Mouse (Mus musculus) lung, embryonic 15.5 days (tissue): ENCODE data around the gene Ndufs4. TPM values are rescaled to one million over a fixed set of nuclear protein-coding genes. Genes with fewer than 3 reads are reported as not detected.

ENCODE experiments used
- ATAC-seq: fragments of 200-750 bp; cut with Nextera tagmentation; 2 replicates; pipeline ENCODE4 v1.8.0; 2017; ENCODE audit warnings: moderate number of reproducible peaks, borderline replicate concordance; ENCODE audit not compliant: low FRiP score, low TSS enrichment; ENCODE audit errors: extremely low read depth
- H3K27ac ChIP-seq: fragments of 300-500 bp; sonication (generic); 2 replicates; pipeline ENCODE4 v1.5.1; 2015; ENCODE audit warnings: moderate library complexity, mild to moderate bottlenecking, inconsistent platforms
- H3K27me3 ChIP-seq: fragments of 300-500 bp; sonication (generic); 2 replicates; pipeline ENCODE4 v1.6.1; 2015; ENCODE audit warnings: inconsistent platforms
- H3K36me3 ChIP-seq: fragments of 300-500 bp; sonication (generic); 2 replicates; pipeline ENCODE4 v1.6.1; 2015; ENCODE audit warnings: inconsistent platforms
- H3K4me1 ChIP-seq: fragments of 300-500 bp; sonication (generic); 2 replicates; pipeline ENCODE4 v1.6.1; 2015; ENCODE audit warnings: inconsistent platforms
- H3K4me2 ChIP-seq: fragments of 300-500 bp; sonication (generic); 2 replicates; pipeline ENCODE4 v1.6.1; 2015; ENCODE audit warnings: inconsistent platforms, mild to moderate bottlenecking, moderate library complexity
- H3K4me3 ChIP-seq: fragments of 300-500 bp; sonication (generic); 2 replicates; pipeline ENCODE4 v1.5.1; 2015; ENCODE audit warnings: mild to moderate bottlenecking, inconsistent platforms
- H3K9ac ChIP-seq: fragments of 300-500 bp; sonication (generic); 2 replicates; pipeline ENCODE4 v1.6.1; 2015; ENCODE audit warnings: inconsistent platforms
- H3K9me3 ChIP-seq: fragments of 300-500 bp; sonication (generic); 2 replicates; pipeline ENCODE4 v1.6.1; 2016; ENCODE audit warnings: inconsistent platforms
- WGBS: fragments of 180-500 bp; shearing (Covaris S2); methylation state at CpG from one replicate; pipeline ENCODE4 v1.1.7; 2015; 5-methylcytosine and 5-hydroxymethylcytosine counted together
- polyA plus RNA-seq: library from polyadenylated mRNA; unstranded; fragments of >200 nt; fragmentation: Nextera tagmentation; extraction: Ambion mirVana; gene quantifications from 2 replicates; pipeline ENCODE4 v1.2.1, GENCODE M21; 2015

The Ndufs4 gene
- polyA plus RNA-seq, 1 experiment from 2014 or later = 252 TPM

GRCm38 (mm10) chr13:114394784-114395183, 6.7 kb upstream of the Ndufs4 start:
- Histone ChIP-seq H3K27me3 (no peaks in the 10 kb centered on the region), H3K36me3 (no peaks in the 10 kb centered on the region), H3K9me3 (no peaks in the 10 kb centered on the region), H3K27ac (no peak overlapping the region), H3K9ac (no peak overlapping the region), H3K4me3 (no peak overlapping the region), H3K4me2 (no peak overlapping the region), H3K4me1 (no peaks in the 10 kb centered on the region)
- no peak for ATAC-seq
- WGBS = 87% methylated on average over 2 of the region's 2 CpGs

GRCm38 (mm10) chr13:114392501-114392900, 4.4 kb upstream of the Ndufs4 start:
- H3K27me3 ChIP-seq = no peaks in the 10 kb centered on the region
- no peak overlapping the region for H3K4me2 ChIP-seq
- no peak for ATAC-seq
- H3K9me3 ChIP-seq = no peaks in the 10 kb centered on the region
- H3K27ac ChIP-seq = no peak overlapping the region
- H3K9ac ChIP-seq = no peak overlapping the region
- H3K4me3 ChIP-seq = no peak overlapping the region
- H3K4me1 ChIP-seq = 0 out of 2 replicates have a peak, but pooled peaks cover 4% of the 10 kb centered on the region
- H3K36me3 ChIP-seq = no peaks in the 10 kb centered on the region

DNA sequence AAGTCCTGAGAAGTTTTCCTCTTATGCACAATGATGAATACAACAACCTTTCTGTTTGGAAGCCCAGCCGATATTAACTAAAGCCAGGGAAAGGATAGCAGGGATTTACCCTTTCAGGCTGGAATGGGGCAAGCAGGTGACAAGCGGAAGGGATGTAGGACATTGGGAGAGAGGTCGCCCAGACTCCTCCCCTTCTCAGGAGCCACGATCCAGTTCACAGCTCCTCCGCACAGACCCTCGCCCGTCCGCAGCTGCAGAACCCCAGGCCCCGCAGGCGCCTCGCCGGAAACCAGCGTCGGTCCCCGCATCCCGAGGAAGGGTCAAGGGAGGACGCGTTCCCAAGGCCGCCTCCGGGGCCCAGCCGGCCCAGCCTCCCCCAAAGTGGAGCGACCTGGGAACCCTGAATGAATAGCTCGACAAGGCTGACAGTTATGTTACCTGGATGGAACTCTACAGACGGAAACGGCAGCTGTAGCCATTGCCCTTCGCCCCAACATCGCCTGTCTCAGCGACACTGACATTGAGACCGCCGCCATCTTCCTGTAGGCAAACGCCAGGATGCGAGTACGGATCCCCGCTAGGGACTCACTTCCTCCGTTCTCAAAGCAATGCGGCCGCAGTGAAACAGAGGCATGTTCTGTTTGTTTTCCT, 412 bp downstream of the Ndufs4 start:
- H3K4me3 ChIP-seq = peak overlapping the region; percentile 87
- peak overlapping the region; percentile 68 for H3K4me2 ChIP-seq
- peak; percentile 93; the same call in 1 of the 2 replicates for ATAC-seq
- no peaks in the 10 kb centered on the region for H3K9me3 ChIP-seq
- H3K27ac ChIP-seq = peak overlapping the region; percentile 32; the same call in 1 of the 2 replicates
- H3K27me3 ChIP-seq = no peaks in the 10 kb centered on the region
- peaks cover 10% of the 10 kb centered on the region for H3K4me1 ChIP-seq
- WGBS = 0% methylated on average over 37 of the region's 37 CpGs
- peak overlapping the region; percentile 75 for H3K9ac ChIP-seq
- no peaks in the 10 kb centered on the region; the same call in 1 of the 2 replicates for H3K36me3 ChIP-seq

GRCm38 (mm10) chr13:114387074-114387487, 977 bp downstream of the Ndufs4 start:
- Histone ChIP-seq H3K9me3 (no peaks in the 10 kb centered on the region), H3K9ac (peak overlapping the region; percentile 75), H3K27ac (0 out of 2 replicates have a peak overlapping the region, but pooled peaks have one; percentile 32), H3K4me3 (peak overlapping the region; percentile 87), H3K36me3 (peaks cover 3% of the 10 kb centered on the region; the same call in 1 of the 2 replicates), H3K27me3 (no peaks in the 10 kb centered on the region), H3K4me1 (peaks cover 10% of the 10 kb centered on the region), H3K4me2 (peak overlapping the region; percentile 68)
- WGBS = 5% methylated on average over 10 of the region's 10 CpGs
- peak; percentile 13; the same call in 1 of the 2 replicates for ATAC-seq

DNA sequence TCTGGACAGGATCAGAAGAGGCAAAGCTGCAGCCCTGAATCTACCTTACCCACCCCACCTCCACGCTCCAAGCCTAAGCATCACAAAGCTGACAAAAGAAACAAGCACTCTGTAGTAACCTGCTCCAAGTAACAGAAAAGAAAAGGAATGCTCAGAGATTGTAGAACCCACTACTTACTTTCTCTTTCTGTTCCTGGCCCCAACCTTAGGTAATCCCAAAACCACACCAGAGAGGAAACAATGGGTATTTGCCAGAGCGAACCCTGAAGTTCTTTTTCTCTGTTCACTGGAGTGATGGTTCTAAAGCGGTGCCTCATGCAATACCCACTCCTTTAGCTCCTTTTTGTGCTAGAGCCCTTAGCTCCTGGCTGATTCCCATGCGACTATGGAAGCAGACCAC, 11.5 kb downstream of the Ndufs4 start:
- H3K36me3 ChIP-seq = peaks cover 7% of the 10 kb centered on the region
- H3K9me3 ChIP-seq = no peaks in the 10 kb centered on the region
- H3K4me3 ChIP-seq = no peak overlapping the region
- no peak for ATAC-seq
- H3K27me3 ChIP-seq = no peaks in the 10 kb centered on the region
- H3K27ac ChIP-seq = no peak overlapping the region
- no peak overlapping the region for H3K9ac ChIP-seq
- no peaks in the 10 kb centered on the region for H3K4me1 ChIP-seq
- H3K4me2 ChIP-seq = no peak overlapping the region
- 87% methylated on average over 4 of the region's 4 CpGs for WGBS

DNA sequence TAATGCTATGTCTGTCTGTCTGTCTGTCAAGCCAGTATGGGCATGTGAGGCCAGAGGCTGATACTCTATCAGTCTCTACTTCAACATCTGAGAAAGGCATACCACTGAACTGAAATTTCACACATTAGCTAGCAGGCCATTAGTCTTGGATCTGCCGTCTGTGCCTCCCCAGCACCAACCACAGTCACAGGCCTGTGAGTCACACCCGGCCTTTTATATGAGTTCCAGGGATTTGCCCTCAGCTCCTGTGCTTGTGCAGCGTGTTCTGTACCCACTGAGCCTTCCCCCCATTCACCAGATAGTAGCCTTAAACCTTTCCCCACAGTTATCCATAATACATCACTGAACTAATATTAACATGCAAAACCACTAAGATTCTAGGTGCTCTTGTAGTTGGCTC, 26.0 kb downstream of the Ndufs4 start:
- H3K9me3 ChIP-seq = no peaks in the 10 kb centered on the region
- WGBS = 73% methylated on average over 3 of the region's 3 CpGs
- H3K27me3 ChIP-seq = no peaks in the 10 kb centered on the region
- H3K4me1 ChIP-seq = no peaks in the 10 kb centered on the region
- no peaks in the 10 kb centered on the region for H3K36me3 ChIP-seq
- H3K4me2 ChIP-seq = no peak overlapping the region
- no peak overlapping the region for H3K9ac ChIP-seq
- H3K4me3 ChIP-seq = no peak overlapping the region
- no peak for ATAC-seq
- H3K27ac ChIP-seq = no peak overlapping the region

GRCm38 (mm10) chr13:114351321-114351946, 36.6 kb downstream of the Ndufs4 start:
- H3K27ac ChIP-seq = no peak overlapping the region

DNA sequence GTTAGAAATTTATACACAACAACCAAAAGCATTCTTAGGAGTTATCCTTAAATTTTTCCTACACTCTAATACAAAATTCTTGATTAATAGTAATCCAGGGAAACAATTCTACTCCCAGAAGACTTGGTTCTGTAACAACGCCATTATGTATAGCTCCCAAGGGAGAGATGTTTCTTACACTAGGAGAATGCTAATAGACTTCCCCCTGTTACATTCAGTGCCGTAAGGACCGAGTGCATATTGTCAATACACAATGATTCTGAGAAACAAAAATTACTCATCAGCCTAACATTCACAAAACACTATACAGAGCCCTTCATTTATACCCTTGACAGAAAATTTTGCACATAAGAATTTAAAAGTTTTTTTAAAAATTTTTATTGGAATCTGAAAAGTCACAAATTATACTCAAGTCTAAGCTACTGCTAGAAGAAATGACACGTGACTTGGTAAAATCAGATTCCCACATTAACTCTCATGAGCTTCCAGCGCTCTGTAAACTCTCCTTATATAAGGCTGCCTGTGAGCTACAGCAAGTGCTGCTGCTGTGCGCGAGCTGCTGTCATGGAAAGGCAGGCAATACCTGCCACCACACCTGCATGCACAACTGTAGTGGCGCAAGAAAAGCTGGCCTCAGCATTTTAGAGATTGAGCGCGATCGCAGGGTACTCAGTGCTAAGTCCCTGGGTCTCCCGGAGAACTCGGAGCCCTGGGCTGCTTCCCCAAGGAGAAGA, 42.9 kb downstream of the Ndufs4 start:
- Histone ChIP-seq H3K9me3 (no peaks in the 10 kb centered on the region), H3K9ac (no peak overlapping the region), H3K27me3 (no peaks in the 10 kb centered on the region), H3K4me1 (no peaks in the 10 kb centered on the region), H3K4me2 (no peak overlapping the region), H3K4me3 (no peak overlapping the region), H3K36me3 (no peaks in the 10 kb centered on the region), H3K27ac (no peak overlapping the region)
- ATAC-seq = no peak
- 85% methylated on average over 13 of the region's 13 CpGs for WGBS

More at GRCm38 (mm10) chr13:114351321-114351946, 36.6 kb downstream of the Ndufs4 start:
- no peak for ATAC-seq
- Histone ChIP-seq H3K4me3 (no peak overlapping the region), H3K27me3 (no peaks in the 10 kb centered on the region), H3K9ac (no peak overlapping the region), H3K36me3 (no peaks in the 10 kb centered on the region), H3K9me3 (no peaks in the 10 kb centered on the region), H3K4me1 (no peaks in the 10 kb centered on the region), H3K4me2 (no peak overlapping the region)
- 71% methylated on average over 8 of the region's 8 CpGs for whole genome bisulfite sequencing

GRCm38 (mm10) chr13:114344220-114344973, 43.7 kb downstream of the Ndufs4 start:
- ATAC-seq = no peak
- no peaks in the 10 kb centered on the region for H3K9me3 ChIP-seq

GRCm38 (mm10) chr13:114343001-114343400, 45.1 kb downstream of the Ndufs4 start:
- no peaks in the 10 kb centered on the region for H3K9me3 ChIP-seq
- H3K9ac ChIP-seq = no peak overlapping the region
- H3K27ac ChIP-seq = no peak overlapping the region
- no peaks in the 10 kb centered on the region for H3K36me3 ChIP-seq
- whole genome bisulfite sequencing = 26% methylated on average over 8 of the region's 8 CpGs
- no peak for ATAC-seq
- H3K27me3 ChIP-seq = no peaks in the 10 kb centered on the region
- no peak overlapping the region for H3K4me2 ChIP-seq
- no peak overlapping the region for H3K4me3 ChIP-seq
- no peaks in the 10 kb centered on the region for H3K4me1 ChIP-seq

More at GRCm38 (mm10) chr13:114344220-114344973, 43.7 kb downstream of the Ndufs4 start:
- WGBS = 79% methylated on average over 3 of the region's 3 CpGs
- Histone ChIP-seq H3K36me3 (no peaks in the 10 kb centered on the region), H3K4me2 (no peak overlapping the region), H3K27ac (no peak overlapping the region), H3K9ac (no peak overlapping the region), H3K4me3 (no peak overlapping the region), H3K27me3 (no peaks in the 10 kb centered on the region), H3K4me1 (no peaks in the 10 kb centered on the region)

DNA sequence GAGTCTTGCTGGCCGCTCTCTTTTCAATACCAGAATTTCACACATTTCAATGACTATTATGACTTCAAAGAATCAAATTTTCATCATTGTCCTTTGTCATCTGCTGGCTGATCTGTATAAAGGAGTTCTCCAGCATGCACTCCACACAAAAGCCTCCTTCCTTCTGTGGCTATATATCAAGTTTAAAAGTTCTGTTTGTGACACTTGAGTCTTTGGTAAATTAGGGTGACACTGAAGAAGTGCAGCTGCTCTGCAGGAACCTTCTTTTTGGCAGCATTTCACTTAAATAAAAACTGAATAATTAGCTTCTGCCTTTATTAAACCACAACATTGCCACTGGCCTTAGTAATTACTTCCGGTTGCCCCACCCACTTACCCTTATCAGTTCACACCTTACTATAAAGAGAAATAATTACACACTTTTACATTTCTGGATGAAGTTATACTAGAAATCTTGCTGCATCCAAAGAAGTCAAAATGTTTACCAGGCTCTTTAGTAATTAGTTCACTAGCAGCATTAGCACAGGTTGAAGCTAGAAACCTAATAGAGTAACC, 68.1 kb downstream of the Ndufs4 start:
- H3K9ac ChIP-seq = no peak overlapping the region
- 50% methylated on average over 2 of the region's 2 CpGs for WGBS
- no peaks in the 10 kb centered on the region for H3K9me3 ChIP-seq
- H3K36me3 ChIP-seq = no peaks in the 10 kb centered on the region
- peak; percentile 19; the same call in 1 of the 2 replicates for ATAC-seq
- no peak overlapping the region for H3K27ac ChIP-seq
- no peaks in the 10 kb centered on the region for H3K27me3 ChIP-seq
- H3K4me3 ChIP-seq = no peak overlapping the region
- H3K4me1 ChIP-seq = peaks cover 7% of the 10 kb centered on the region; the same call in 1 of the 2 replicates
- no peak overlapping the region for H3K4me2 ChIP-seq
